Mouse (Mus musculus): Measurements from ENCODE around the gene Nt5m. TPM values are rescaled to one million over a fixed set of nuclear protein-coding genes. Genes with fewer than 3 reads are reported as not detected.
A peak's percentile ranks its signal among the peaks of the same experiment; 100 is the strongest.

The Nt5m gene
- total RNA-seq, 2 experiments from 2014 or later: 17.7 to 17.9 TPM

DNA sequence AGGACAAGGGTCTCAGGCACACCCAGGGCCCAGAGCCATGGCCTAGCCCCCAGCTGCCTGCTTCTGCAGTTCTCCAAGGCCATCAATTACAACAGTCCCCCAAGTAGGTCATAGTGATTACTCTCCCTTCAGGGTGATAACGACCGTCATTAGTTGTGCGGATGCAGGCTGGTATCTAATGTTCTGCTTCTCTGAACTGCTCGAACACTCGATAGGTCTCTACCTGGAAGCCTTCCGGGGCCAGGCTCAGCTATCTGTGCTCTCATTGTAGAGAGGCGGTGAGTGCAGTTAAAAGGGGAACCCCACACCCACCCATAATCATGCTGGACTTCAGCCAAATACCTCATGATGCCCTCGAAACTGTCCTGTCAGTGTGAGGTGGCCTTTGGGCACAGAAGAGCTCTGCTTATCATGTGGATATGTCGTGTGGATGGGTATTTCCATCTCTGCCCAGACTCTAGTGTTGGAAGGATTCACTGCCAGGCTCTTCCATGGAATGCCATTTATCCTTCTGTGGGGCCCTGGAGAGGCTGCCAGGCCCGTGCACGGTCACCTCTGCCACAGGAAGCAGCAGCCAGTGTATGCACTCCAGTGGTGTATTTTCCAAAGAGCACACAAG lies 58.8 kb downstream of the Nt5m start:
- intact Hi-C loops (cut with DNase I; ENCODE audit: low total_unique reads): no loop called here
- DNase-seq: no peak

- peak; percentile 22 for DNase-seq
- intact Hi-C loops (cut with DNase I; ENCODE audit: low total_unique reads): no loop called here
Observed at GRCm38 (mm10) chr11:59899711-59900685, 60.8 kb downstream of the Nt5m start.

DNA sequence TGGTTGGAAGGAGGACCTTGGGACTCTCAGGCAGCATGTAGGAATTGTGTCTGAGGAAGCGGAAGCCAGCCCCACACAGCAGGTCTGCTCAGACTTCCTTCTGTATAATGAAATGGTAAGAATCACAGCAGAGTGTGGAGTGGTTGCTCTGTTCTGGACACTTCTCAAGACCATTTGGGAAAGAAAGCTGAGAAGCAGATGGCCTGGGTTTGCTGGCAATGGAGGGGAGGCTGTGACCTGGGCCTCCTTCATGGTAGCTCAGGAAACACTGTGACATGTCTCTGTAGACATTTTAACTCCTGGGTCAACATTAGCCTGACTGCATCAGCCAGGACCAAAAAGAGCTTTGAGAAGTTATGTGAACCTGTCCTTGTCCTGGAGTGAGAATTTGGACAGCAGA lies 61.7 kb downstream of the Nt5m start:
- intact Hi-C loops (cut with DNase I; ENCODE audit: low total_unique reads): no loop called here
- no peak for DNase-seq

- intact Hi-C loops (cut with DNase I; ENCODE audit: low total_unique reads): no loop called here
- DNase-seq: no peak
Observed at GRCm38 (mm10) chr11:59902045-59902726, 62.9 kb downstream of the Nt5m start.

- DNase-seq: no peak
- intact Hi-C loops (cut with DNase I; ENCODE audit: low total_unique reads): no loop called here
Observed at GRCm38 (mm10) chr11:59906521-59907123, 67.4 kb downstream of the Nt5m start.

DNA sequence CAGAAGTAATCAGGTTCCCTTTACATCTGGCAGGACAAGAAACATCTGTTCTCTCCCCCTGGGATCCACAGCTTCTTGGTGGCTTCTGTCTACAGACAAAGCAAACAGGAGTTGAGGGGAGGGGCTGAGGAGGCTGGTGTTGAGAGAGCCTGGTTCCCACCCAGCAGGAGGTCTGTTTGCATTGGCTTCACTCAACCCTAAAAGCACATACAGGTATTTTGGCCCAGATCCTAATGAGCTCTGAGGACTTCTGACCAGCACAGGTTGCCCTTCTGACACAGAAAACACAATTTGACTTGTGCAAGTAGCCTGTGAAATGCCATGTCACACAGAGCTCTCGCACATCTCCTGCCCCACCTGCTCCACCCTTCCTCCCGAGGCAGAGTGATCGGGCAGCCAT lies 69.2 kb downstream of the Nt5m start:
- intact Hi-C loops (cut with DNase I; ENCODE audit: low total_unique reads): no loop called here
- DNase-seq: no peak

- intact Hi-C loops (cut with DNase I; ENCODE audit: low total_unique reads): no loop called here
- DNase-seq: no peak
Observed at GRCm38 (mm10) chr11:59910586-59910985, 71.3 kb downstream of the Nt5m start.

GRCm38 (mm10) chr11:59911523-59911922 lies 72.3 kb downstream of the Nt5m start:
- DNase-seq: no peak
- intact Hi-C loops (cut with DNase I; ENCODE audit: low total_unique reads): no loop called here

- intact Hi-C loops (cut with DNase I; ENCODE audit: low total_unique reads): no loop called here
- no peak for DNase-seq
Observed at GRCm38 (mm10) chr11:59913702-59914101, 74.5 kb downstream of the Nt5m start.

GRCm38 (mm10) chr11:59918014-59918413 lies 78.8 kb downstream of the Nt5m start:
- no peak for DNase-seq
- intact Hi-C loops (cut with DNase I; ENCODE audit: low total_unique reads): no loop called here

DNA sequence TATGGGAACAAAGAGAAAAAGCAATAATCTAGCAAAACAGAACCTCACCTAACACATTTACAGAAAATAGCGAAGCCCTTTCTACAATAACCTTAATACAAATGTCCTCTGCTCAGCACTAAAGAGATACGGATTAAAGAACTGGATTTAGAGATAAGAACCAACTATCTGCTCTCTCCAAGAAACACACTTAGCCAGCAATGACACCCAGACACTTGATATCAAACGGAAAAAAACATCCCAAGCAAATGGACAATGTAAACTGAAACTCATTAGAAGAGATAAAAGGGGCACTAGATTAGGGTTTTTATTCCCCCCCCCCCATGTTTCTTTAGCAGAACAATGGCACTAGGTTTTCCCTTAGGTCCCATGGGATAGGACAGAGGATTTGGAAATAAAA lies 80.2 kb downstream of the Nt5m start:
- no peak for DNase-seq
- intact Hi-C loops (cut with DNase I; ENCODE audit: low total_unique reads): no loop called here

GRCm38 (mm10) chr11:59920331-59920730 lies 81.1 kb downstream of the Nt5m start:
- DNase-seq: no peak
- intact Hi-C loops (cut with DNase I; ENCODE audit: low total_unique reads): no loop called here

- intact Hi-C loops (cut with DNase I; ENCODE audit: low total_unique reads): no loop called here
- no peak for DNase-seq
Observed at GRCm38 (mm10) chr11:59921265-59921664, 82.0 kb downstream of the Nt5m start.

DNA sequence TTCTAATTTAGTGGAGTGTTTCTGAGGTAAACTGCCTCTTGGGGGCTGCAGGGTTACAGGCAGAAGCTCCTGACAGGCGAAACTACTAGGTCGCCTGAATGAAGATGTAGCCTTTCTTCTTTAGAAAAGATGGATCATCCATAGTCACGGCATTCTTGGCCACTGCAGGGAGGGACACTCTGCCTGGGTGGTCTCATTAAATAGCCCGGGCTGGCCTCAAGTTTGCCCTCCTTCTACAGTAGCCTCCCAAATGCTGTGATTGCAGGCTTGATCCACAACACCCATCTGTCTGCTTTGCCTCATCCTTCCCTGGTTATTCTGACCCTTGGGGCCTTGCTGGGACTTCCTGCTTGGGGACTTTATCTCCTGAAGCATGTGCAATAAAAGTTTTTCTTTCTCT lies 90.8 kb downstream of the Nt5m start:
- no peak for DNase-seq
- intact Hi-C loops (cut with DNase I; ENCODE audit: low total_unique reads): no loop called here

Other genes starting within 250 kb of the Nt5m start
- not detected for gene Olfr223, start 246.2 kb upstream of the Nt5m start, total RNA-seq (2021)
- gene Mprip, start 178.1 kb upstream of the Nt5m start, total RNA-seq (2021): 100 to 1,000 TPM in 1 of 2 experiments, 10 to 100 TPM in 1; 94.7 to 120 TPM
- gene Pld6, start 51.8 kb upstream of the Nt5m start, total RNA-seq (2021): under 1 TPM in 1 of 2 experiments, not detected in 1; 0.12 TPM
- gene Flcn, start 29.4 kb upstream of the Nt5m start, total RNA-seq (2021): 10 to 100 TPM; 22.3 to 27.4 TPM
- gene Cops3, start 391 bp downstream of the Nt5m start, total RNA-seq (2021): 10 to 100 TPM; 62.1 to 65.6 TPM
- gene Med9, start 108.8 kb downstream of the Nt5m start, total RNA-seq (2021): 10 to 100 TPM; 14.0 to 15.3 TPM
- gene Rasd1, start 125.5 kb downstream of the Nt5m start, total RNA-seq (2021): 1 to 10 TPM; 1.5 to 1.8 TPM
- gene Pemt, start 207.0 kb downstream of the Nt5m start, total RNA-seq (2021): 1 to 10 TPM; 4.4 to 5.5 TPM

Data from gastrocnemius, postnatal 14 days (tissue).